Mouse (Mus musculus): ENCODE data around the gene Eef1akmt3.

Gene Eef1akmt3

DNA sequence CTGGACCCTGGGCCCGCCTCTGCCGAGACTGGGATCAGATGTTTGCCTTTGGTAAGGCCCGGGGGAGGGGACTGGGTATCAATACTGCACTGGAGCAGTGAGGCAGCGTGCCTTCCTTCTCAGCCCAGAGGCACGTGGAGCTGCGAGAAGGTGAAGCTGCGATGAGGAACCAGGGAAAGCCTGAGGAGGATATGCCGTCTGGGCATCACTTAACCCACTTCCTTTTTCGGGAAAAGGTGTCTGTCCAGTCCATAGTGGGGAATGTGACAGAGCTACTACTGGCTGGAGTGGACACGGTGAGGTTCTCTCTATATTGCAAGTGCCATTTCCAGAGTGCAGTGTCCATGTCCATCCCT lies 8.8 kb upstream of the Eef1akmt3 start:
- no peak for DNase-seq (ENCODE audit: low spot score in 2 of 2)

DNA sequence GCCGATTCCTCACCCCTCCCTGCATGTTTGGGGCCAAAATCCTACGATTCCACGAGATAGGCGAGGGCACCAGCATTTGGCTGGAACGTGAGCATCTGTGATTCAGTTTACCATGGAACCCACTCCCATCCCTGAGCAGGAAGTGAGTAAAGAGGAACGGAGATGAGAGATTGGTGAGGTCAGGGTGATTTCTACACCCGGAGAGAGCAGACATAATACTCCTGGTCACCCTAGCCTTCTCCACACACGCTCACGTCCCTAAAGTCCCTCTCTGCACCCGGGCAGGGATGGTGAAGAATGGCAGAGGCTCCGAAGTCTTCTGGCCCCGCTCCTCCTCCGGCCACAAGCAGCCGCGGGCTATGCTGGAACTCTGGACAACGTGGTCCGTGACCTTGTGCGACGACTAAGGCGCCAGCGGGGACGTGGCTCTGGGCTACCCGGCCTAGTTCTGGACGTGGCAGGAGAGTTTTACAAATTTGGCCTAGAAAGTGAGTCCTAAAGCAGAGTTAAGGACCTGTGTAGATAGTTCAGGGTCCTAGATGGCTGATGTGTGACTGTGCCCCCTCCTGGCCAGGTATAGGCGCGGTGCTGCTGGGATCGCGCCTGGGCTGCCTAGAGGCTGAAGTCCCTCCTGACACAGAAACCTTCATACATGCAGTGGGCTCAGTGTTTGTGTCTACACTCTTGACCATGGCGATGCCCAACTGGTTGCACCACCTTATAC lies 8.2 kb upstream of the Eef1akmt3 start:
- DNase-seq (ENCODE audit: low spot score in 2 of 2) = no peak

DNA sequence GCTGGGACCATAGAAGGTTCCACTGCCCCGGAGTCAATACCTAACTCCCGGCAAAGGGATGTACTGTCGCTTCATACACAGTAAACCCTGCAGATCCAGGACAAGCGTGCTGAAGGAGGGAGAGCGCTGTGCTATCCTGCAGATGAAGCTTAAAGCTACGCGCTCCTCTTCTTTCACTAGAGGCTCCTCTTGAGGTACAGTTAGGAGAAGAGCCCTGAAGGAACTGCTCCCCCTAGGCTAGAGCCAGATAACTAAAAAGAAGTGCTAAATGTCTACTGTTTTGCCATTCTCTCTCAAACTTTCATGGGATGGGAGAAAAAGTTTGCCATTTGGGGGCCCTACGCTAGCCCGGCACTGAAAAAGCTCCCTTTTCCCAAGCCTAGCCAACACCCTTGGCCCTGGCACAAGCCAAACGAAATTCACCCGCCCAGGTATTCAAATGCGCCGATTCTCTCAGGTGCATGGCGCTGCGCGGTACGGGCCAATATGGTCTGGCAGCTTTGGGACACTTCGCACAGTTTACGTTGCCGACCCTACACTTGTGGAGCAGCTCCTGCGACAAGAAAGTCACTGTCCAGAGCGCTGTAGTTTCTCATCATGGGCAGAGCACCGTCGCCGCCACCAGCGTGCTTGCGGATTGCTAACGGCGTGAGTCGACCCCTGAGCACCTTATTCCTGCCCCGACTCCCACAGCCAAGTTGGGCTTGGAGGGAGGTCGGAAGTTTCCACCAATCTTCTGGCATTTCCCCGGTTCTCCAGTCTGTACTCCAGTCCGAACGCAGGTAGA lies 7.5 kb upstream of the Eef1akmt3 start:
- DNase-seq (ENCODE audit: low spot score in 2 of 2) = no peak

DNA sequence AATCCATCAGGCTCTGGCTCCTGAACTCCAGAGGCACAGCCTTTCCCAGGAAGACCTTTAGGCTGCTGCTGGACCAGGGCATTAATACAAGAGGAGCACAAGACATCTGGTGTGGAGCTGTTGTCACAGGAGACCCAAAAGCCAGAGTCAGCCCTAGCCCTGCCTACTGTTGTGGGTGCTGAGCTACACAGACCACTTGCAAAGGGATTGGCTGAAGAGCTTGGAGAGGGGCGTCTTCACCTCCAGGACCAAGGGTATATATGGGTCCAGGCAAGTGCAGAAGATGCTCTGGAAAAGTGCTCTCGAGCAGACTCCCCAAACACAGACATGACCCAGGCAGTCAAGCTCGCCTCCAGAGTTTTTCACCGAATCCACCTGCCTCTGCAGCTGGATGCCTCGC lies 6.6 kb upstream of the Eef1akmt3 start, which contains the start of gene Cyp27b1:
Gene Cyp27b1 (plus strand): TSS at position 297 of the 400 bp plus-strand sequence.
- no peak for DNase-seq (ENCODE audit: low spot score in 2 of 2)

DNA sequence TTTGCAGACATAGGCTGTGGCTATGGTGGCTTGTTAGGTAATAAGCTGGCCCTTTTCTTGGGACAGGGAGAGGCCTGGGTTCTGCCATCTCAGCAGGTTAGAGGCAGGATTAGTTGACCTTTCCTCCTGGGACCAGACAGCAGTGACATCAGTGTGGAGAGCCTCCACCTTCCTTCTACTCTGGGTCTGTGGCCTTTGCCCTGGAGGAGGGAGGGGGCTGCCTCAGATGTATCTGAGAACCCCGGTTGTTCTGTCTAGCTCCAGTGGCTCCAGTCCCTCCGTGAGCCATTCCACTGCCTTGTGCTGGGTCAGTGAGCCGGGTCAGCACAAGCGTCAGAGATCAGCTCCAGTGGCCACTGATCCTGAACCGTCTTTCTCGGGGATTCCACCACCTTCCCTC lies 1.9 kb upstream of the Eef1akmt3 start:
- DNase-seq (ENCODE audit: low spot score in 2 of 2) = no peak

DNA sequence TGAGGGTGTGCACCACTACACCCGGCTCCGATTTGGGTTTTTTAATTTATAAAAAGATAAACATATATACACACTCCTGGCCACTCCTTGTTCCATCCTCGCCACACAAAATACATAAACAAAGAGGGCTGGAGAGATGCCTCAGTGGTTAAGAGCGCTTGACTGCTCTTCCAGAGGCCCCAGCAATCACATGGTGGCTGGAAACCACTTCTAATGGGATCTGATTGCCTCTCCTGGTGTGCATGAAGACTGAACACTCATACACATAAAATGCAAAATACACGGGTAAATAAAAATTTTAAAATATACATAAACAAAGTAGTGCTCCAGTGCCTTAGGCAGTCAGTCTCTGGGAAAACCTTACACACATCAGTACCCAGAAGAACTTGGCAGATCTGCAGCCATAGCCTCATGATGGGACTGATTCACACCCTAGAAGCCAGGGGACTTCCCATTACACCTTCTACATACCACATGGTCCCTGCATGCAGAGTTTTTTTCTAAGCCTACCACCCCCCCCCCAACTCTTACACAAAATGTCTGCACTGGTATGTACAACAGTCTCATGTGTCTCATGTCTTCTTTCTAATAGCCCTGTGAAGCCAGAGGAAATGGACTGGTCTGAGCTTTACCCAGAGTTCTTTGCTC lies 1.3 kb upstream of the Eef1akmt3 start:
- no peak for DNase-seq (ENCODE audit: low spot score in 2 of 2)

DNA sequence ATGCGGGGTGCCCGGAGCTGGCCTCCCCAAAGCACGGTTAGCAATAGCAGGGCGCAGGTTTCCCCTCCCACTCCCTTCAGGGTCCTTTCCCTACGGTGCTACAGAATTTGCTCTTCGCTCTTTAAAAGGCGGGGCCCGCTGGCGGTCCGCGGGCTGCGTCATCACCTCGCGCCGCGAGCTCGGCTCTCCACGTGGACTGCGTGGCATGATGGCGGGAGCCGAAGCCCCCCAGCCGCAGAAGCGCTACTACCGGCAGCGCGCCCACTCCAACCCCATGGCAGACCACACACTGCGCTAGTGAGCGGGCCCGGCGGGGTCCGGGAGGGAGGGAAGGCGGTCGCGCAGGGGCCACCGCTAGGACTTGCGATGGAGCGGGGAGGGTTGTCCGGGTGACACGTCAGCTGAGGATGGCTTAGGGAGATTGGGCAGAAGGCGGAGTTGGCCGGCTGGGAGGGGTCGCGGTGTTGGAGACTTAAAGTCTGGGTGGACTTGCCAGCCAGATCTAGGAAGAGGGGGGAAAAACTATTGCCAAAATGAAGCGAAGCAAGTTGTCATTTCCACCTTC lies 543 bp upstream of the Eef1akmt3 start:
- DNase-seq (ENCODE audit: low spot score in 2 of 2) = peak; percentile 71 to 87

DNA sequence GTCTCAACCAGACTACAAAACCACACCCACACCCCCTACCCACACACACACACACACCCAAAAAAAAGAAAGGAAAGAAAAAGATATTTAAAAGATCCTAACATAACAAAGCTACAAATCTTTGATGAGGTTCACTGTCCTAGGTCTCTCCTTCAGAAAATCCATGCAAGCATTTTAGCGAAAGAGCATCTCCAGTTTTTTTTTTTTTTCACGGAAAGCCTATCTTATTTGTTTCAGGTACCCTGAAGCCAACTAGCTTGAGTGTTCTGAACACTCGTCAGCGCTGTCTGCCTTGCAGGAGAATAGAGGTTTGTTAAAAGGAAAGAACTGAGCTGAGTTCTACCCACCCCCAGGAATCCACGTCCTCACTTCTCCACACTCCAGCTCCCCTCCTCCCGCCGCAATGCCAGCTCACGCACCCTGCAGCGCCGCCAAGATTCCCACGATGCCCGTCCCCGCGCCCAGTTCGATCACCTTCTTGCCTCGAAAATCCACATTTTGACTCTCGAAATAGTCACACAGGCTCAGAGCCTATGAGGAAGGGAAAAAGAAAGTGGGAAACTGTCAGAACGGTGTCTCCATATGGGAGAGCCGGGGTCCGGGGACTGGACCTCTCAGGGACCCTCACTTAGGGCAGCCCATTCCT lies 621 bp downstream of the Eef1akmt3 start:
- no peak for DNase-seq (ENCODE audit: low spot score in 2 of 2)

DNA sequence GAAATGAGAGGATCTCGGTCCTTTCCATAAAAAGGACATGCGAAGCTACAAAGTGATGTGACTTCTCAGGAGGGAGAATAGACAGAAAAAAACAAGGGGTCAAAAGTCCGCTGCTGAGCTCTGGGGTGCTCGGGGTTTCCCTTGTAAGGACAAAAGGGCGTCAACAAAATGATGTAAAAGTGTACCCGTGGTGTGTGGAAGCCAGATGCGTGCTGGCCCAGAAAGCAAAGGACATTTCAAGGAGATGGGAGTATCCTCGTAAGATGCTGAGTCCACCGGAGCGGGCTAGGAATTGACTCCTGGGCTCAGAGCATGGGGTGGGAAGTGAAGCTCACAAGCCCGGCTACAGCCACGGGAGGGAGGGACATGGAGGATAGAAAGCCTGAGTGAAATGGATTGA lies 3.7 kb downstream of the Eef1akmt3 start:
- no peak for DNase-seq (ENCODE audit: low spot score in 2 of 2)

DNA sequence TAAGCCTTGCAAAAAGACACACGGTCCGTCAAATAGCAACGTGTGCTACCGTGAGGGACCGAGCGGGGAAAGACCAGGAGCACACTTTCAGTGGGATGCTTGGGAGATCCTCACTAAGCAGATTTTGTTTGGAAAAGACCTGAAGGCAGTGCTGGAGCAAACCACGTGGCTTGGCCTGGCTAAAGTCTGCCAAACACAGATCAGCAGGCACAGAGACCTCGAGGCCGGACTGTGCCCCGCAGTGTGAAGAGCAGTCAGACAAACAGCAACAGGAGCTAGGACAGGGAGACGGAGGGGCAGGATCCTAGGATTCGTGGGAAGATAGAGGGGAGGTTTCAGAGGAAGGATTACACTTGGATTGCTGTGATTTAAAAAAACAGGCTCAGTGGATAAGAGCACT lies 5.0 kb downstream of the Eef1akmt3 start:
- DNase-seq (ENCODE audit: low spot score in 2 of 2) = no peak

DNA sequence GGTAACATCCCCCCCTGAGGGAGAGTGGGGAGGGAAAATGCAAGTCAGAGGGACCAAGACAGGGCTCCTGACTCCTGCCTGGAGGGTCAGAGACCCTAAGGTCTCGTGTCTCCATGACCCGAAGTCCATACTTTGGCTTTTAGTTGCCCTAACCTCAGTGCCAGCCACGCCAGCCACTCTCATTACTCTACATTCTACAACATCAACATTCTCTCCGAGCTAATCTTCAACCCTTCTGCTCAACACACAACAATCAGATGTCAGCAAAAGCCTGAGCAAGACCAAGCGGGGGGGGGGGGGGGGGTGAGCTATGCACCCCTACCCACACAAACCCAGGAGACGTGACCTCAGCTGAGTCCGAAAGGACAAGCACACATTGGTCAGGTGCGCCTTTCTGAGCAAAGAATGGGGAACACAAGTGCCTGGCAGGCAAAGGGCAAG lies 8.0 kb downstream of the Eef1akmt3 start:
- DNase-seq (ENCODE audit: low spot score in 2 of 2) = no peak

DNA sequence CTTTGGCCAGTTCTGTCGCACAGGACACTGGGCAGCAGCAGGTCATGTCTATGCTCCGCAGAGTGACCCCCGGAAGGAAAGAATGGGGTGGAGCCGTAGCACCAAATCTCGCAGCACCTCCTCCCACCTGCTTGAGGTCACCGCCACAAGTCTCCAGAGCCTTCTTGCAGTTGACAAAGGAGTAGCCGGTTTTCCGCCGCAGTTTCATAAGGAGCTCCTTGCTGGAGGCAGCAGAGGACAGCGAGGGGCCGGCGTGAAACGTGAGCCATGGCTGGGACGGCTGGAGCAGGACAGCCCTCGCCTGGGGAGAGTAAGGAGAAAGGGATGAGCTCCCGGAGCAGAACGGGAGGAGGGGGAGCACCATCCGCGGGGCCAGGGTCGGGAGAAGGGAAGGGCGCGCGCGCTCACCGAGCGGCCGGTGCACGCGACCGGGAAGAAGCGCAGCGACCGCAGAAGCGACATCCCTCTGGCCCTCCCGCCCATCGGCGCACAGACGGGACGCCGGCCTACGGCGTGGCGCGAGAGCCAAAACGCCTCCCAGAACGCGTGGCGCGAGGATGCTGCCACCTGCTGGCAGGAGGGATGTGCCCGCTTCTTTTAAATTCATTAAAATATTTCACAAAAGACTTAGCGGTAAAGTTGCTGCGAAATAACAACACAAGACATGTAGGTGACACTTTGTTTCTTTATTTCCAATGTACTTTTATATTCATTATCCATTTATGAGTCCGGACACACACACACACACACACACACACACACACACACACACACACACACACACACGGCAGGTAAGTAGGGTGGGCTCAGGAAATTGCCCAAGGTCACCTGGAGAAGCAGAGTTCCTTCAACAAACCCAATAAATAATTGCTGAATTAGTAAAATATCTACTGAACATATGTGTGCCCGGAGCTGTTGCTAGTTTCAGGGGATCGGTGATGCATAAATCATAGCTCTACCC lies 10.7 kb downstream of the Eef1akmt3 start, which contains the start of gene Tsfm:
Gene Tsfm (minus strand): TSS at position 505 of the 961 bp plus-strand sequence.
- peak; percentile 91 to 95 for DNase-seq (ENCODE audit: low spot score in 2 of 2)

DNA sequence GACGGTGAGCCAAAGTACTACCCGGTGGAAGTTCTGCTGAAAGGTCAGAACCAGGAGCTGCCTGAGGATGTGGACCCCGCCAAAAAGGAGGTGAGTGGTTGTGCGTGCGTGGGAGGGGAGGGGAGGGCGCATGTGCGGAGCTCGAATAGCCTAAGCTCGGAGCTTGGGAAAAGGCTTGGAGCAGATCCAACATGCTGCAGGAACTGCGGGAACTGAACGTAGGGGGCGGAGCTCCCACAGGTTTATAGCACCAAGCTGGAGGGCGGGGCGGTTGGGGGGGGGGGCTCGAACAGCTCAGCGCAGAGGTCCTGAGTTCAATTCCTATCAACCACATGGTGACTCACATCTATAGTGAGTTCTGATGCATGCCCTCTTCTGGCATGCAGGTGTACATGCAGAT lies 22.9 kb downstream of the Eef1akmt3 start:
- DNase-seq (ENCODE audit: low spot score in 2 of 2) = no peak

DNA sequence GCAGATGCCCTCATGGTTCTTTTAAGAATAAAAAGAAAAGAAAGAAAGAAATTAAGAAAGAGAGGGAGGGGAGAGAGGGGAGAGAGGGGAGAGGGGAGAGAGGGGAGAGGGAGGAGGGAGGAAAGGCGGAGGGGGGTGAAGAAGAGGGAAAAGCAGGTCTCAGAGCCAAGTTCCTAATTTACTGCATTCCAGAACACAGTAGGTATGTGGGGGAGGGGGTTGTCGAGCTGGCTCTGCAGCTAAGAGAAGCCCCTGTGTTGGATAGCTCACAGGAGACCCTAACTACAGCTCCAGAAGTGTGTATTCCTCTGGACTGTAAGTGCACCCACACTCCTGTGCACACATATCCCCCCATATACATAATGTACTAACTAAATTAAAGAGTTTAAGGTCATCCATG lies 24.2 kb downstream of the Eef1akmt3 start:
- DNase-seq (ENCODE audit: low spot score in 2 of 2) = no peak

DNA sequence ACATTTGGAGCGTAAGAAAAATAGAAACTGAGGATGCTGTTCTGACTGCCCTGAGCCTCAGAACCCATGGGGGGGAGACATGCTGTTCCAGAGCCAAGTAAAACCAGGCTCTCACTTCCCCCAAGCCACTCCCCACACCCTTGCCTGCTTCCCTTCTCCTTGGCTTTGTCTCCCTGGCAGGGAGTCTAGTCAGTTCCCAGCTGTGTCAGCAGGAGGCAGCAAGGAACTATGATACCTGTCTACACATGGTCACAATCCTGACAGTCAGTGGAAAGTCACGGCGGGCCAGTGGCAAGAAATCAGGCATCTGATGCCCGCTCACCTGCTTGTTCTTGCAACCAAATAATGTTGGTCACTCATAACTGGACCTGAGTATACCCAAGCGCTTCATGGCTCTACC lies 24.8 kb downstream of the Eef1akmt3 start:
- no peak for DNase-seq (ENCODE audit: low spot score in 2 of 2)

DNA sequence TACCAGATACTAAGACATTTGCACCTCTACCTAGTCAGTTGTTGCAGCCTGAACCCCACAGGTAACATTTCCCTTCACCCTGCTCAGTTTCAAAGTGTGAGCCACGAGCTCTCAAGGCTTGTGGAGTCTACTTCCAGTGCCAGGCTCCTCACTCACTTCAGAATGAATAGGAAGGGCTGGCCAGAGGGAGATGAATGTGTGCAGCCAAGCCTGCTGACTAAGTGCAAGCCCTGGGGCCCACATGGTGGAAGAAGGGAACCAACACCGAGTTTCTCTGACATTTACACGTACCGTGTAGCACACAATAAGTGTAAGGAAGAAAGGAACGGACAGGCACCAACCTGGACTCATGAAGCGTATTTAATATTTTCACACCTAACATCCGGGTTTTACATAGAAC lies 37.5 kb downstream of the Eef1akmt3 start:
- no peak for DNase-seq (ENCODE audit: low spot score in 2 of 2)

DNA sequence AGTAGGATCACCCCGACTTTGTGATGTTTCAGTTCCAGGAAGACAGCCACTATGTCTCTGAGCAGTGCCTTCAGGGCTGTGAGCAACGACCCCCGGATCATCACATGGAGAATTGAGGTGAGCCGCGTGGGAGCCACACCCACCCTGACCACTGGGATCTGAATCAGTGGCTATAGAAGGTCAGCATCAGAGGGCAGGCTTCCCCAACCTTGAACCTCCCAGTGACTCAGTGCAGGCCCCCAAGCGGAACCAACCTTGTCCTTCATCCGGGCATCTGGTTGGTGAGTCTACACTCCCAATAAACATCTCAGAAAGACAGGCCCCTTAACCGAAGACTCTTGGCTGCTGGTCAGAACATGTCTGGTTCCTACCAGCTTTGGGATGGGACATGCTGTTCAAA lies 38.0 kb downstream of the Eef1akmt3 start:
- DNase-seq (ENCODE audit: low spot score in 2 of 2) = no peak

DNA sequence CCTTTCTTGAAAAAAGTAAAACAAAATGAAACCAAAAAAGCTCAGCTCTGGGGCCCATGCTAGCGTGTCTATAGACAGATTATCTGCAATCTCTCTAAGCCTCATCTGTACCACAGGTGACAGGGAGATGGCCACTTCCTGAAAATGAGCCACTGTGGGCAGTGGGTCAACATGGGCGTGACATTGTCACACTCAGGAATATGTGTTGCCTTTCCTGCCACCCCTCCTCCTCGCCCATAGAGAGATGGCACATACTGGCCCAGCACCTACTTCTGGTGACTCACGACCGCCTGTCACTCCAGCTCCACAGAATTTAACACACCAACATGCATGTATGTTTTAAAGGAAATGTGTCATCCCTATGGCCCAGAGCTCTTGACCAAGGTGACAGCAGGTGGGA lies 38.5 kb downstream of the Eef1akmt3 start:
- DNase-seq (ENCODE audit: low spot score in 2 of 2) = no peak

DNA sequence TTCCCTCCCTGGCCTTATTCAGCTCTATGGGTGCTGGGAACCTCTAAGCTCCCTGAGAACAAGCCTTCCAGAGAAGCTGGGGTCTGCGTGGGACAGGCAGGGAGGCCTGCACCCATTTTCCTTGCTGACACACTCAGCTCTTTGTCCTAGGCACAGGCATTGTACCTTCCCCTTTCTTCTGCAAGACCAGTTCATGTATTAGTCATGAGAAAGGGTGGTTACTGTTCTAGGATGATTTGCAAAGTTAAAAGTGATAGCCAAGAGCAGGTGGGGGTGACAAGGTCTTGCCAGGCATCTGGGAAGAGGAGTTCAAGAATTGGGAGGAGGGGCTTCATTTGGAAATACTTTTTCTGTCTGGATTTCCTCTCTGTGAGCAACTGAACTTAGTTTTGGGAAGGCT lies 39.3 kb downstream of the Eef1akmt3 start:
- DNase-seq (ENCODE audit: low spot score in 2 of 2) = no peak

DNA sequence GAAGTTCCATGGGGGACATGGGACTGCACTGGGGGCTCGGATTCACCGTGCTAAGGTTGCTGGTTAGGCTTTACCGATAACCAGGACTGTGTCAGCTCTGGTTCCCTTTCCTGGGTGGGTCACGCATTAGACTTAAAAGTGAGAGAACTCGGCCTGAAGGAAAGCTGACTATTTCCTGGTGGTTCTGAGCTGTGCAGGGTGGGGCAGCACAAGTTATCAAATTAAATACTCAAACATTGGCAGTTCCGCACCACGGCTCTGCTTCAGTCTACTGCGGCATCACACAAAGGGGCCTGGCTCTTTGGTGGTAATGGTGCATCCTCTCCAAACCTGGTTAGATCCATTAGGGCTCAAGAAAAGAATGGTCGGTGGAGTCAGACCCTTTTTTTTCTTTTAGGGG lies 40.0 kb downstream of the Eef1akmt3 start:
- no peak for DNase-seq (ENCODE audit: low spot score in 2 of 2)

DNA sequence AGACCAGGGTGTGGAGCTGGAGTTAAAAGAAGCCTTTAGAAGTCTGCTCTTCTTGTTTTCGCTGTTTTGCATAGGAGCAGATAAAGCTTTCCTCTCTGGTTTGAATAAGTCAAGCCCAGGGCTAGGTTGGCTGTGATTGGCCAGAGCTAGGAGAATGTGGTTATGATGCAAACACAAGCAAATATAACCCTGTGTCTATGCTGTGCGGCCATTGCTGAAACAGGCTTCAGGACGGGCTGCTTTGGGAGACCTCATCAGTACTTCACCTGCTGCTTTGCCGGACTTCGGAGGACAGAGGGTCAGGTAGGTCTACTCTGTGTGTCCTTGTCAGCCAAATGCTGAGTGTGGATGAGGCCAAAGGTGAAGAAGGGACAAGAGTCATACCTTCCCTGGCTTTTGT lies 40.8 kb downstream of the Eef1akmt3 start, which contains the start of gene Avil:
Gene Avil (plus strand): TSS at position 181 of the 400 bp plus-strand sequence.
- no peak for DNase-seq (ENCODE audit: low spot score in 2 of 2)

Data from spleen, postnatal 10 days (tissue).